Mouse (Mus musculus): ENCODE measurements around the gene Ccdc141. TPM values are rescaled to one million over a fixed set of nuclear protein-coding genes. Genes with fewer than 3 reads are reported as not detected.

Gene Ccdc141
- polyA plus RNA-seq (2015; fragmentation: Nextera tagmentation; extraction: Ambion mirVana): 5.4 and 6.4 TPM in 2 replicates

DNA sequence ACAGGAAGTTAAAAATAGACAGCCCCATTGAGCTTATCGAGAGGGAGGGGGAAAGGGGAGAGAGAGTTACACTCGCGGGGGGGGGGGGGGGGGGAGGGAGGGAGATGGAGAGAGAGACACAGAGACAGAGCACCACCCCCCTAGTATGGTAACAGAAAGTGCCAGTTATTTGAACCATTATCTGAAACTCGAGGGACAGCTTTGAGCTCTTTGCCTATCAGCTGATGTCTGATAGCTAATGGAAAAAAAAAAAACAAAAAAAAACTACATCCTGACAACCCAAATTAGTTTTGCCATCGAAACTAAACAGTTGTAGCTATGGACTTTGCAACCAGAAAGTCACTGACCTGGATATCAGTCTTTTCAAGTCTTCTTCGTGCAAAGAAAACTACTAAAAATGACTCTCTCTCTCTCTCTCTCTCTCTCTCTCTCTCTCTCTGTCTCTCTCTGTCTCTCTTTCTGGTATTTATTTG, at the start of gene Ccdc141:
TSS of gene Ccdc141 (minus strand) at position 4 of the 473 bp plus-strand sequence.
- Histone ChIP-seq H3K4me1 (replicated peaks) (peaks cover 36% of the 10 kb centered on the region), H3K9me3 (no peaks in the 10 kb centered on the region), H3K9ac (replicated peaks) (peak within 1 kb of the TSS; percentile 51), H3K4me2 (replicated peaks) (peak within 1 kb of the TSS; percentile 62), H3K27ac (peak within 1 kb of the TSS; percentile 32; the same call in 1 of the 2 replicates), H3K27me3 (peaks cover 11% of the 10 kb centered on the region; the same call in 1 of the 2 replicates), H3K36me3 (no peaks in the 10 kb centered on the region), H3K4me3 (replicated peaks) (peak within 1 kb of the TSS; percentile 37)
- WGBS: 8% methylated on average over 5 of the region's 6 CpGs
- ATAC-seq: no peak

DNA sequence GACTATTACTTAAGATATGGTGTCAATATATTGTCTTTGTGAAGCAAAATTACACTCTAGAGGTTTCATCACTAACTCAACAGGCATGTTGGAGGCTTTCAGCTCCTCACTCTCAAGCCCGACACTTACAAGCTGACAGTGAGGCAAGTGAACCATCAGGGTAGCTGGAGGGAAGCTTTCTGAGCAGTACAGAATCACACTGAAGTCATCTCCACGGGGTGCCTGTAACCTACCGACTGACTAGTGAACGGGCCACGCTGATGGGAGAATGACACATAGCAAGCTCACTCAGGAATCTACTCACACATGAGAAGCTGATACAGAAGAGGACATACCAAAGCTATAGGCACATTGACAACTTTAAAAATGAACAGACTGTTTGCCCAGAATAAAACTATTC, 42.4 kb upstream of the Ccdc141 start:
- WGBS: 76% methylated on average over 5 of the region's 5 CpGs

DNA sequence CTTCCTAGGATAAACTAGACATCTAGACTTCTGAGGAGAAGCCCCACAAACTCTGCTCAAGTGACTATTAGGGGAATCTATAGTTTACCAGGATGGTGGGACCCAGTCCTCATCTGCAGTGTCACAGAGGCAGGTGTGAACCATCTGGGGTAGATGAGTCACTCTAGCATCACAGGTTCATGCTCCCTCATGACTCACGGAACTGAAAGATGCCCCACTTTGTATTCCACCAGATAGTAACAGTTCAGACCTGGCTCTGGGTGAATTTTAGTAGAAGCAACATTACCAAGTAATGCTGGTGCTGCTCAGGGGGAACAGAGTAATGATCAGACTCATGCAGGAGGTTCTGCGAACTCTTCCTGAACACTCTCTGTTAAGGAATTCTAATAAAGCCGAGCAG, 36.5 kb upstream of the Ccdc141 start:
- Histone ChIP-seq H3K27ac (no peak overlapping the region), H3K9ac (replicated peaks) (no peak overlapping the region), H3K4me1 (replicated peaks) (no peaks in the 10 kb centered on the region), H3K27me3 (no peaks in the 10 kb centered on the region), H3K4me2 (replicated peaks) (no peak overlapping the region), H3K36me3 (peaks cover 36% of the 10 kb centered on the region), H3K9me3 (no peaks in the 10 kb centered on the region), H3K4me3 (replicated peaks) (no peak overlapping the region)
- ATAC-seq: no peak
- 92% methylated on average over 3 of the region's 3 CpGs for WGBS

More for the DNA sequence above, 42.4 kb upstream of the Ccdc141 start:
- H3K36me3 ChIP-seq: peaks cover 52% of the 10 kb centered on the region
- no peak overlapping the region for H3K27ac ChIP-seq
- no peaks in the 10 kb centered on the region for H3K9me3 ChIP-seq
- H3K9ac ChIP-seq (replicated peaks): no peak overlapping the region
- no peaks in the 10 kb centered on the region for H3K27me3 ChIP-seq
- no peaks in the 10 kb centered on the region for H3K4me1 ChIP-seq (replicated peaks)
- ATAC-seq: no peak
- no peak overlapping the region for H3K4me2 ChIP-seq (replicated peaks)
- H3K4me3 ChIP-seq (replicated peaks): no peak overlapping the region

DNA sequence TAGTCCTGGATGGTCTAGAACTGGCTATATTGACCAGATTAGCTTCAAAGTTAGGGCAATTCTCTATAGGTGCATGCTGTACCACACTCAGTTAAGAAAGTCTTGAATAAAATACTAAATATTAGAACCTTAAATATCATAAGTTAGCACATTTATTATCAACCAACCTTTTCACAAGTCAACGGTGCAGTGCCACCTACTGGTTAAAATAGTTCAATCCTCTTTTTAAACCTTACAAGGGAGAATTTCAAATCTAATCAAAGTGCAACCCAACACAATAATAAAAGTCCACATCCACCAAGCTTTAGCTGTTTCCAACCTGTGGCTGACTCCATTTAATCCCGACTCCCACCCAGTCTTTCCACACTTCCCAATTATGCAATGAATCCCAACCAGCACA, 33.5 kb upstream of the Ccdc141 start:
- Histone ChIP-seq H3K27me3 (no peaks in the 10 kb centered on the region), H3K9me3 (no peaks in the 10 kb centered on the region), H3K4me2 (replicated peaks) (no peak overlapping the region), H3K4me1 (replicated peaks) (no peaks in the 10 kb centered on the region), H3K36me3 (peaks cover 24% of the 10 kb centered on the region), H3K27ac (no peak overlapping the region), H3K9ac (replicated peaks) (no peak overlapping the region), H3K4me3 (replicated peaks) (no peak overlapping the region)
- 58% methylated on average over 2 of the region's 2 CpGs for WGBS
- no peak for ATAC-seq

DNA sequence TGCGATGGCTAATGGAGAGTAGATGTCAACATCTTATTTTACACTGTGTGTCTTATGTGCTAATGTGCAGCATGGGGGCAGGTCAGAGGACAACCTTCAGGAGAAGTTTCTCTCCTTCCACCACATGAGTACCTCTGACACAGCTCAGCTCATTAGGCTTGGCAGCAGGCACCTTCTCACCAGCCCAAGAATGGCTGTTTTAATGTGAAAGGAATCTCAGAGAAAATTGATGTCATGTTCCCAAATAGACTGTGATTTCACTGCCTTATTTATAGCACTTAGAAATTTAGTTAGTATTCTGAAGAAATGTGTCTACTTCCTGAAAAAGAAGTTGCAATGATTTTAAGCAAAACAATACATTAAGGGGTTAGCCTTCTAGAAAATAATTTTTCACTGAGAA, 31.5 kb upstream of the Ccdc141 start:
- Histone ChIP-seq H3K27ac (no peak overlapping the region), H3K9me3 (no peaks in the 10 kb centered on the region), H3K27me3 (no peaks in the 10 kb centered on the region), H3K9ac (replicated peaks) (no peak overlapping the region), H3K4me3 (replicated peaks) (no peak overlapping the region), H3K4me2 (replicated peaks) (no peak overlapping the region), H3K36me3 (peaks cover 17% of the 10 kb centered on the region), H3K4me1 (replicated peaks) (no peaks in the 10 kb centered on the region)
- no peak for ATAC-seq
- whole genome bisulfite sequencing: 100% methylated on average over 1 of the region's 1 CpGs

DNA sequence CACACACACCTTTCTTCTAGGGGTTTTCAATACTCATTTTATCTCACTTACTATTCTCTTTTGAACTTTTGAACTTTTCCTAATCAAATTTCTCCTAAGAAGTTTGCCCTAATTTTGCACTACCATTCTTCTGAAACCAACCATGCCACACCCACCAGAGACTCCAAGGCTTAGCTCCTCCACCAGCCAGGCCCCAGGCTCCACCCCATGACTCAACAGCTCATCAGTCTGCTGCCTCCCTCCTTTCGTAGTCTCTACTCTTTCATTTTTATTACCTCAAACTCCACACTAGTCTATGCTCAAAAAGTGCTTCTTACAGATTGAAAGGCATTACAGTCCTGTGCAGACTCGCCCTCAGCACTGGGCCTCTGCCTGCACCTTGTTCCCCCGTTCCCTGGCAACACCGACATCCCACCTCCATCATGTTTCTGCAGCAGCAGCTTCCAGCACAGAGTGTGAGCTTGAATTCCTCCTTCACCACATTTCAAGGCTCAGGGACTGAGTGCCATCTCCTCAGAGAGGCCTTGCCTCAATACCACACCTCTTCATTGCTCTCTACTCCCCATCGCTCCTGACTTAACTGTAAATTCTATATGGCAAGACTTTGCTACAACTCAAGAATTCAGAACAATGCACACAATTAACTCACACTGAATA, 30.6 kb upstream of the Ccdc141 start:
- H3K36me3 ChIP-seq: peaks cover 16% of the 10 kb centered on the region
- H3K4me3 ChIP-seq (replicated peaks): no peak overlapping the region
- no peaks in the 10 kb centered on the region for H3K4me1 ChIP-seq (replicated peaks)
- H3K27me3 ChIP-seq: no peaks in the 10 kb centered on the region
- WGBS: 90% methylated on average over 5 of the region's 5 CpGs
- no peak overlapping the region for H3K4me2 ChIP-seq (replicated peaks)
- no peak overlapping the region for H3K27ac ChIP-seq
- no peak for ATAC-seq
- H3K9me3 ChIP-seq: no peaks in the 10 kb centered on the region
- H3K9ac ChIP-seq (replicated peaks): no peak overlapping the region

DNA sequence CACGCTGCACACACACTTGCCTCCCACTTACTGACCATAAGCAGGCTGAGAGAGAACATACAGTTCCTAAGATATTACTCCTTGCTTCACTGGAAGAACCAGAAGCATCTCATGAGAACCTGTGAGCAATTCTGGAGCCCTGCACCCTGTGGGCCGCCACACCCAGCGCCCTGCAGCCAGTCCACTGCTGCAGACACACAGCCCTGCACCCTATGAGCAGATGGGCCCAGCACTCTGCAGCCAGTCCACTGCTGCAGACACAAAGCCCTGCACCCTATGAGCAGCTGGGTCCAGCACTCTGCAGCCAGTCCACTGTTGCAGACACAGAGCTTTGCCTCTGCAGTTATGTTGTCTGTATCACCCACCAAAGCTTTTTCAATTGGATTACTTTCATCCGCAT, 29.9 kb upstream of the Ccdc141 start:
- H3K36me3 ChIP-seq: peaks cover 15% of the 10 kb centered on the region
- H3K4me2 ChIP-seq (replicated peaks): no peak overlapping the region
- H3K9ac ChIP-seq (replicated peaks): no peak overlapping the region
- no peaks in the 10 kb centered on the region for H3K4me1 ChIP-seq (replicated peaks)
- no peak overlapping the region for H3K4me3 ChIP-seq (replicated peaks)
- peak; percentile 37; the same call in 1 of the 2 replicates for ATAC-seq
- H3K27ac ChIP-seq: no peak overlapping the region
- WGBS: 93% methylated on average over 4 of the region's 4 CpGs
- no peaks in the 10 kb centered on the region for H3K27me3 ChIP-seq
- no peaks in the 10 kb centered on the region for H3K9me3 ChIP-seq

DNA sequence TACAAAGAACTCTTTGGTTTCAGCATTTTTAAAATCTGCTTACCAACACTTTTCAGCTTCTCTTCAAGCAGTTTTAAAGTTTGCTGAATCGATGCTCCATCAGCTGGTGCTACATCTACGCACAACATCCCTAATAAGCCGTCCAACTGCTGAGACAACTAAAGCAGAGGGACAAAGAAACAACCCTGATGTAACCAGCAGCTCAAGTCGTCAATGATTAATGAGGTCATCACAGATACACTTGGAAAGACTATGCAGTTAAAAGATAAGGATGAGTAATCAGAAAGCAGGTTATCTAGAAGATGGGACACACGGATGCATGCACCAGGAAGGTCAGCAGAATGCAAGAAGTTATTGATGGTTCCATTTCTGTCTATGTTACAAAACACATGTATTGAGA, 27.8 kb upstream of the Ccdc141 start:
- Histone ChIP-seq H3K27ac (no peak overlapping the region), H3K36me3 (peaks cover 36% of the 10 kb centered on the region), H3K9me3 (no peaks in the 10 kb centered on the region), H3K9ac (replicated peaks) (no peak overlapping the region), H3K27me3 (no peaks in the 10 kb centered on the region), H3K4me2 (replicated peaks) (no peak overlapping the region), H3K4me3 (replicated peaks) (no peak overlapping the region), H3K4me1 (replicated peaks) (no peaks in the 10 kb centered on the region)
- no peak for ATAC-seq
- WGBS: 86% methylated on average over 5 of the region's 5 CpGs

DNA sequence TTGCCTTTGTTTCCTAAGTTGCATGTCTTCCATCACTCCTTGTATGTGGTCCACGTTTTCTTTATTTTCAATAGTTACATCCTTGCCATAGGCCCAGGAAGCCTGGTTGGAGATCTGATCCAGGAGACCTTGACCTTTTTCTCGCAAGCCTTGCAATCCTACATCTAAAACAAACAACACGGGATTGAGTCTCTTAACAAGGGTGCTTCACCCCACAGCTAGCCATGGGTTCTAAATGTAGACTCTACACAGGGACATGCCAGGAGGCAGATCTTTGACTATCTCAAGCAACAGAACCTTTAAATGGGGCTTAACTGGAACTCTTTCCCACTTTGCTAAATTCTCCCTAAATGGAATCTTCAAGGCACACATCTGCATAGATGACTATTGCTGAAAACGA, 26.4 kb upstream of the Ccdc141 start:
- Histone ChIP-seq H3K9ac (replicated peaks) (no peak overlapping the region), H3K4me3 (replicated peaks) (no peak overlapping the region), H3K4me1 (replicated peaks) (no peaks in the 10 kb centered on the region), H3K27me3 (no peaks in the 10 kb centered on the region), H3K27ac (no peak overlapping the region), H3K9me3 (no peaks in the 10 kb centered on the region), H3K36me3 (peaks cover 39% of the 10 kb centered on the region), H3K4me2 (replicated peaks) (no peak overlapping the region)
- no peak for ATAC-seq
- 95% methylated on average over 4 of the region's 4 CpGs for WGBS

DNA sequence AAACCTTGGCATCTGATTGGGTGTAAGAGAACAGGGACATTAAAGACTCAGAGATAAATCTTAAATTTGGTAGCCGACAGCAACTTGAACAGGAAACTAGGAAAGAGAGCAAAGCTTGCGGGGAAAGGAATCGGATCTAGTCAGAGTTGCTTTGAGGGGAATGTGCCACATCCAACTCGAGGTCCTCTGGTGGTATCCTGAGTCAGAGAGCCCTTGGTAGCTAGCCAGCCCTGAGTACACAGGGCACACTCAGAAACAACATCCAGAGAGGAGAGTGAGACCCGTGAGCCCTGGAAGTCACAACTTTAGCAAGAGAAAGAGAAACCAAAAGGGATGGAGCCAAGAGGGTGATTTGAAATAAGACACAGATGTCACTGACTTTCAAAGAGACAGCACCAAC, 24.6 kb upstream of the Ccdc141 start:
- no peak overlapping the region for H3K4me2 ChIP-seq (replicated peaks)
- WGBS: 93% methylated on average over 5 of the region's 5 CpGs
- H3K9me3 ChIP-seq: no peaks in the 10 kb centered on the region
- no peak overlapping the region for H3K4me3 ChIP-seq (replicated peaks)
- no peaks in the 10 kb centered on the region for H3K4me1 ChIP-seq (replicated peaks)
- no peaks in the 10 kb centered on the region for H3K27me3 ChIP-seq
- peaks cover 51% of the 10 kb centered on the region for H3K36me3 ChIP-seq
- no peak for ATAC-seq
- H3K27ac ChIP-seq: no peak overlapping the region
- no peak overlapping the region for H3K9ac ChIP-seq (replicated peaks)

DNA sequence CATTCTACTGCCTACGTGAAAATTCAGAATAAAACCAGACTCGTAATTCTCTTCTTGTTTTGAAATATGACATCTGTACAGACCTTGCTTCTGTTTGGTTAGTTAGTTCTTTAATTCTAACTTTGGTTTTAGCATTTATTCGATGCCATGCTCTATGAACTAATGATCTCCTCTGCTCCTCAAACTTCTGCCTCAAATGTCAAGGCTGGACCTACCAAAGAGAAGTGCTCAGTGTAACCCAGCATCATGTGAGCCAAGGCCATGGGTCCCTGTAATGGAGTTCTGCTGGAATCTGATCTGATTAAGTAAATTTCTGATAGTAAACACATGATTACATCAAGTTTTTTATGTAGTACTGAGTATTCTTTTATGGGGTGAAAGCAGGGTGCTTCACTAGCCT, 21.4 kb upstream of the Ccdc141 start:
- no peaks in the 10 kb centered on the region for H3K4me1 ChIP-seq (replicated peaks)
- H3K27ac ChIP-seq: no peak overlapping the region
- H3K27me3 ChIP-seq: no peaks in the 10 kb centered on the region
- H3K4me2 ChIP-seq (replicated peaks): no peak overlapping the region
- no peak overlapping the region for H3K9ac ChIP-seq (replicated peaks)
- no peaks in the 10 kb centered on the region for H3K9me3 ChIP-seq
- H3K4me3 ChIP-seq (replicated peaks): no peak overlapping the region
- no peak for ATAC-seq
- H3K36me3 ChIP-seq: peaks cover 75% of the 10 kb centered on the region
- 99% methylated on average over 3 of the region's 3 CpGs for WGBS

DNA sequence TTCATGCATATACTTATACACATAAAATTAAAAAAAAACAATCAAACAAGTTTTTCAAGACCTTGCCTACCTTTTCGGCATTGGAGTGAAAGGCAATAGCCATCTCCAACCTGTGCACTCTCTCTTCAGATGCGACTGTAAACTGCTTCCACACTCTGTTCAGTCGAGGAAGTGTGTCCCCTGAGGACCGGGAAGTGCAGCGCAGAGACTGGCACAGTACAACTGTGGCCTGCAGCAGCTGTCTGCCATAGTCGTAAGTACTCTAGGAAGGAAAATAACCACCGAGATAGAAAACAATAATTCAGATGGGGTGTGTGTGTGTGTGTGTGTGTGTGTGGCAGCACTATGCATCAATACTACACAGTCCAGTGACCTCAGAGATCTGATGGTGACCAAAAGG, 20.5 kb upstream of the Ccdc141 start:
- Histone ChIP-seq H3K27me3 (no peaks in the 10 kb centered on the region), H3K9me3 (no peaks in the 10 kb centered on the region), H3K4me1 (replicated peaks) (no peaks in the 10 kb centered on the region), H3K36me3 (peaks cover 77% of the 10 kb centered on the region), H3K9ac (replicated peaks) (no peak overlapping the region), H3K27ac (no peak overlapping the region), H3K4me3 (replicated peaks) (no peak overlapping the region), H3K4me2 (replicated peaks) (no peak overlapping the region)
- ATAC-seq: no peak
- WGBS: 98% methylated on average over 7 of the region's 7 CpGs

DNA sequence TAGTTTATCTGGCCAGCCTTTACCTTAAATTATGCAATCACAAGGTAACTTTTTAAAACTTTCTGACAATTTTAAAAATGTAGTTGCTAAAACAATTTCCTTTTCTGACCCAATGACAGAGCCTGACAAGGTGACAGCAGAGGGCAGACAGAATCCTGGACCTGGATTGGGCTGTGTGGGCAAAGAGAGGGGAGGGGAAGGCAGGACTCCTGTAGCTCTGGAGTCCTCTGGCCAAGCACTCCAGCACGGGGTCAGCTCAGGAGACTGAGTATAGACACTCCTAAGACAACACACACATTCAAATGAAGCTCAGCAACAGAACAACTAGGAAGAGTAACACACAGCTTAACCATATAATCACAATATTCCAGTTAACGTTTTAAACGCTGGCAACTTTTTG, 19.9 kb upstream of the Ccdc141 start:
- H3K9me3 ChIP-seq: no peaks in the 10 kb centered on the region
- H3K4me1 ChIP-seq (replicated peaks): no peaks in the 10 kb centered on the region
- H3K27ac ChIP-seq: no peak overlapping the region
- WGBS: 88% methylated on average over 3 of the region's 3 CpGs
- no peak overlapping the region for H3K4me3 ChIP-seq (replicated peaks)
- no peaks in the 10 kb centered on the region for H3K27me3 ChIP-seq
- no peak for ATAC-seq
- no peak overlapping the region for H3K4me2 ChIP-seq (replicated peaks)
- no peak overlapping the region for H3K9ac ChIP-seq (replicated peaks)
- peaks cover 77% of the 10 kb centered on the region for H3K36me3 ChIP-seq
